Mouse (Mus musculus) stomach, embryonic 14.5 days (tissue): ENCODE data around the gene Snx14. TPM values are rescaled to one million over a fixed set of nuclear protein-coding genes. Genes with fewer than 3 reads are reported as not detected.

ENCODE experiments used
- ATAC-seq: fragments of 200-750 bp; cut with Nextera tagmentation; 2 replicates; pipeline ENCODE4 v1.8.0; 2017; ENCODE audit warnings: low read depth, moderate TSS enrichment; ENCODE audit not compliant: insufficient number of reproducible peaks, insufficient read depth, low FRiP score
- H3K27ac ChIP-seq: fragments of 300-500 bp; sonication (generic); 2 replicates; pipeline ENCODE4 v1.5.1; 2014; ENCODE audit warnings: mild to moderate bottlenecking, low read length, moderate library complexity, mixed read lengths
- H3K27me3 ChIP-seq: fragments of 300-500 bp; sonication (generic); 2 replicates; pipeline ENCODE4 v1.6.1; 2014; ENCODE audit warnings: low read length, control low read depth, mixed read lengths; ENCODE audit not compliant: control insufficient read depth, insufficient read depth
- H3K36me3 ChIP-seq: fragments of 300-500 bp; sonication (generic); 2 replicates; pipeline ENCODE4 v1.6.1; 2014; ENCODE audit warnings: mild to moderate bottlenecking, control low read depth, low read length, moderate library complexity, mixed read lengths; ENCODE audit not compliant: control insufficient read depth, insufficient read depth
- H3K4me1 ChIP-seq: fragments of 300-500 bp; sonication (generic); 2 replicates; pipeline ENCODE4 v1.6.1; 2014; ENCODE audit warnings: low read length, control low read depth, mixed read lengths; ENCODE audit not compliant: control insufficient read depth, insufficient read depth
- H3K4me2 ChIP-seq: fragments of 300-500 bp; sonication (generic); replicated peaks from 2 replicates; pipeline ENCODE4 v1.6.1; 2014; ENCODE audit warnings: low read depth, low read length, control low read depth
- H3K4me3 ChIP-seq: fragments of 300-500 bp; sonication (generic); 2 replicates; pipeline ENCODE4 v1.5.1; 2014; ENCODE audit warnings: low read depth, low read length, control low read depth
- H3K9ac ChIP-seq: fragments of 300-500 bp; sonication (generic); replicated peaks from 2 replicates; pipeline ENCODE4 v1.6.1; 2014; ENCODE audit warnings: low read depth, mild to moderate bottlenecking, control low read depth, low read length, moderate library complexity, mixed read lengths
- H3K9me3 ChIP-seq: fragments of 300-500 bp; sonication (generic); 2 replicates; pipeline ENCODE4 v1.6.1; 2016; ENCODE audit warnings: low read depth, low read length, control low read depth; ENCODE audit not compliant: control insufficient read depth
- WGBS: fragments of 180-500 bp; shearing (Covaris S2); extraction: QIAGEN DNeasy Blood & Tissue Kit; methylation state at CpG from one replicate; pipeline ENCODE4 v1.1.7; 2014; 5-methylcytosine and 5-hydroxymethylcytosine counted together
- polyA plus RNA-seq: library from polyadenylated mRNA; unstranded; fragments of >200 nt; fragmentation: Nextera tagmentation; extraction: Ambion mirVana; gene quantifications from 2 replicates; pipeline ENCODE4 v1.2.1, GENCODE M21; 2014

The Snx14 gene
- polyA plus RNA-seq, 1 experiment from 2014 or later, result 26.1 TPM

GRCm38 (mm10) chr9:88377483-88377882 lies 61.3 kb downstream of the Snx14 start:
- peaks cover 7% of the 10 kb centered on the region; the same call in 1 of the 2 replicates for H3K36me3 ChIP-seq
- no peak overlapping the region for H3K27ac ChIP-seq
- no peak overlapping the region for H3K9ac ChIP-seq
- 84% methylated on average over 5 of the region's 5 CpGs for WGBS
- no peak overlapping the region for H3K4me2 ChIP-seq
- H3K27me3 ChIP-seq, result no peaks in the 10 kb centered on the region
- H3K9me3 ChIP-seq, result no peaks in the 10 kb centered on the region
- ATAC-seq, result no peak
- H3K4me3 ChIP-seq, result no peak overlapping the region
- H3K4me1 ChIP-seq, result no peaks in the 10 kb centered on the region

- H3K4me2 ChIP-seq, result no peak overlapping the region
- WGBS, result 73% methylated on average over 2 of the region's 2 CpGs
- H3K27me3 ChIP-seq, result no peaks in the 10 kb centered on the region
- H3K9ac ChIP-seq, result no peak overlapping the region
- H3K36me3 ChIP-seq, result no peaks in the 10 kb centered on the region
- no peak for ATAC-seq
- H3K9me3 ChIP-seq, result no peaks in the 10 kb centered on the region
- H3K4me3 ChIP-seq, result no peak overlapping the region
- no peaks in the 10 kb centered on the region for H3K4me1 ChIP-seq
- no peak overlapping the region for H3K27ac ChIP-seq
Observed at GRCm38 (mm10) chr9:88373001-88373400, 65.8 kb downstream of the Snx14 start.

- Histone ChIP-seq H3K9me3 (no peaks in the 10 kb centered on the region), H3K4me1 (no peaks in the 10 kb centered on the region), H3K27me3 (no peaks in the 10 kb centered on the region), H3K4me2 (no peak overlapping the region), H3K9ac (no peak overlapping the region), H3K4me3 (no peak overlapping the region), H3K27ac (no peak overlapping the region), H3K36me3 (no peaks in the 10 kb centered on the region)
- WGBS, result 91% methylated on average over 2 of the region's 2 CpGs
- no peak for ATAC-seq
Observed at GRCm38 (mm10) chr9:88371201-88371600, 67.6 kb downstream of the Snx14 start.

- no peak overlapping the region for H3K4me3 ChIP-seq
- ATAC-seq, result no peak
- no peak overlapping the region for H3K4me2 ChIP-seq
- H3K9me3 ChIP-seq, result no peaks in the 10 kb centered on the region
- H3K4me1 ChIP-seq, result no peaks in the 10 kb centered on the region
- H3K27ac ChIP-seq, result no peak overlapping the region
- 95% methylated on average over 2 of the region's 2 CpGs for WGBS
- H3K36me3 ChIP-seq, result no peaks in the 10 kb centered on the region
- no peak overlapping the region for H3K9ac ChIP-seq
- H3K27me3 ChIP-seq, result no peaks in the 10 kb centered on the region
Observed at GRCm38 (mm10) chr9:88369666-88370065, 69.1 kb downstream of the Snx14 start.

GRCm38 (mm10) chr9:88368476-88368875 lies 70.3 kb downstream of the Snx14 start:
- H3K4me2 ChIP-seq, result no peak overlapping the region
- 92% methylated on average over 5 of the region's 5 CpGs for WGBS
- no peak overlapping the region for H3K27ac ChIP-seq
- H3K36me3 ChIP-seq, result no peaks in the 10 kb centered on the region
- H3K4me3 ChIP-seq, result no peak overlapping the region
- no peak for ATAC-seq
- H3K27me3 ChIP-seq, result no peaks in the 10 kb centered on the region
- no peaks in the 10 kb centered on the region for H3K4me1 ChIP-seq
- no peak overlapping the region for H3K9ac ChIP-seq
- H3K9me3 ChIP-seq, result no peaks in the 10 kb centered on the region

- no peak overlapping the region for H3K9ac ChIP-seq
- H3K36me3 ChIP-seq, result no peaks in the 10 kb centered on the region
- H3K4me1 ChIP-seq, result no peaks in the 10 kb centered on the region
- no peak for ATAC-seq
- H3K4me3 ChIP-seq, result no peak overlapping the region
- WGBS, result 65% methylated on average over 1 of the region's 1 CpGs
- H3K27ac ChIP-seq, result no peak overlapping the region
- no peaks in the 10 kb centered on the region for H3K27me3 ChIP-seq
- H3K4me2 ChIP-seq, result no peak overlapping the region
- no peaks in the 10 kb centered on the region for H3K9me3 ChIP-seq
Observed at GRCm38 (mm10) chr9:88367751-88368150, 71.0 kb downstream of the Snx14 start.

GRCm38 (mm10) chr9:88367322-88367721 lies 71.4 kb downstream of the Snx14 start:
- no peaks in the 10 kb centered on the region for H3K36me3 ChIP-seq
- H3K4me2 ChIP-seq, result no peak overlapping the region
- no peak overlapping the region for H3K9ac ChIP-seq
- ATAC-seq, result no peak
- no peak overlapping the region for H3K27ac ChIP-seq
- WGBS, result 83% methylated on average over 5 of the region's 5 CpGs
- H3K4me1 ChIP-seq, result 0 out of 2 replicates have a peak, but pooled peaks cover under 1% of the 10 kb centered on the region
- no peaks in the 10 kb centered on the region for H3K27me3 ChIP-seq
- no peaks in the 10 kb centered on the region for H3K9me3 ChIP-seq
- H3K4me3 ChIP-seq, result no peak overlapping the region

GRCm38 (mm10) chr9:88366819-88367218 lies 71.9 kb downstream of the Snx14 start:
- Histone ChIP-seq H3K27me3 (no peaks in the 10 kb centered on the region), H3K4me2 (no peak overlapping the region), H3K4me3 (no peak overlapping the region), H3K36me3 (no peaks in the 10 kb centered on the region), H3K9ac (no peak overlapping the region), H3K9me3 (no peaks in the 10 kb centered on the region), H3K27ac (no peak overlapping the region), H3K4me1 (0 out of 2 replicates have a peak, but pooled peaks cover 3% of the 10 kb centered on the region)
- ATAC-seq, result no peak
- WGBS, result 79% methylated on average over 4 of the region's 4 CpGs

GRCm38 (mm10) chr9:88366308-88366707 lies 72.5 kb downstream of the Snx14 start:
- 83% methylated on average over 4 of the region's 4 CpGs for WGBS
- no peak overlapping the region for H3K4me3 ChIP-seq
- no peak overlapping the region for H3K9ac ChIP-seq
- ATAC-seq, result no peak
- H3K4me1 ChIP-seq, result 0 out of 2 replicates have a peak, but pooled peaks cover 3% of the 10 kb centered on the region
- H3K36me3 ChIP-seq, result no peaks in the 10 kb centered on the region
- H3K27ac ChIP-seq, result no peak overlapping the region
- H3K4me2 ChIP-seq, result no peak overlapping the region
- no peaks in the 10 kb centered on the region for H3K27me3 ChIP-seq
- H3K9me3 ChIP-seq, result no peaks in the 10 kb centered on the region
